Mouse (Mus musculus) liver, embryonic 14.5 days (tissue): Measurements from ENCODE around the gene Plcb1.

Source experiments
- CTCF ChIP-seq: IDR thresholded peaks from 2 replicates; pipeline ENCODE4 v1.5.1; 2016; ENCODE audit warnings: antibody characterized with exemption, low read depth, control low read depth
- EP300 ChIP-seq: IDR thresholded peaks from 2 replicates; pipeline ENCODE4 v1.6.1; 2016; ENCODE audit warnings: antibody characterized with exemption, low read depth

DNA sequence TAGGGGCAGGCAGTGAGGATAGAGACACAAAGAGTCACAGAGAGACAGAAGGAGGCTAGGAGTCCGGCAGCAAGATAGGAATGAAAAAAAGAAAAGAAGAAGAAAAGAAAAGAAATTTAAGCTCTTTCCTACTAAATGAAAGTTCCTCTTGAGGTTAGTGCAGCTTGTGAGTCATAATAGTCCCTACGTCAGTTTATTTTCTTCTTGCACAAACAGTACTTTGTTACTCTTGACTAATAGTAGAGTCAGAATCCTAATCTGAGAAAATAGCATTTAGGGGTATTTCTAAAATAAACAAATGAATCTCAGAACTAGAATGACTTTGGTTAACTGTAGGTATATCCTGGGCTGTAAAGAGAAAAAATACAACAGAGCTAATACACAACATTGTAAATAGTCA, 21.4 kb upstream of the Plcb1 start:
- TF ChIP-seq CTCF: no peak
- no peak for TF ChIP-seq EP300
